Mouse (Mus musculus): ENCODE measurements at regions not wholly inside any gene's neighbourhood (a gene's known extent, or its start where the extent isn't known, plus 50 kb on each side); places are given as distances from the start of the nearest gene placed in this dataset.
"Not testable (repeated sequence)": the region's sequence is repeated elsewhere in the genome, so short reads cannot be mapped to it uniquely, and the experiment has no call there.

GRCm38 (mm10) chr9:90618154-90618553 lies 347.6 kb upstream of the Tbc1d2b start:
- peak; percentile 20 for DNase-seq

- DNase-seq, result peak; percentile 59
Observed at GRCm38 (mm10) chr9:90597894-90598293, 327.3 kb upstream of the Tbc1d2b start.

GRCm38 (mm10) chr9:90556742-90557141 lies 286.1 kb upstream of the Tbc1d2b start:
- DNase-seq, result no peak

- DNase-seq, result no peak
Observed at GRCm38 (mm10) chr9:90556216-90556615, 285.6 kb upstream of the Tbc1d2b start.

GRCm38 (mm10) chr9:90547931-90548330 lies 277.3 kb upstream of the Tbc1d2b start:
- DNase-seq, result no peak

GRCm38 (mm10) chr9:90546720-90547119 lies 276.1 kb upstream of the Tbc1d2b start:
- no peak for DNase-seq

- not testable (repeated sequence) for DNase-seq
Observed at GRCm38 (mm10) chr9:90537683-90538082, 267.1 kb upstream of the Tbc1d2b start.

GRCm38 (mm10) chr9:90533372-90533771 lies 262.8 kb upstream of the Tbc1d2b start:
- no peak for DNase-seq

GRCm38 (mm10) chr9:90521186-90521585 lies 250.6 kb upstream of the Tbc1d2b start:
- no peak for DNase-seq

GRCm38 (mm10) chr9:90494888-90495287 lies 224.3 kb upstream of the Tbc1d2b start:
- DNase-seq, result no peak

- peak; percentile 9 for DNase-seq
Observed at GRCm38 (mm10) chr9:90490561-90491152, 220.1 kb upstream of the Tbc1d2b start.

- no peak for DNase-seq
Observed at GRCm38 (mm10) chr9:90450579-90450978, 180.0 kb upstream of the Tbc1d2b start.

- DNase-seq, result peak; percentile 61
Observed at GRCm38 (mm10) chr9:90446957-90447356, 176.4 kb upstream of the Tbc1d2b start.

GRCm38 (mm10) chr9:90434902-90435301 lies 164.3 kb upstream of the Tbc1d2b start:
- DNase-seq, result no peak

GRCm38 (mm10) chr9:90430898-90431297 lies 160.3 kb upstream of the Tbc1d2b start:
- no peak for DNase-seq

- no peak for DNase-seq
Observed at GRCm38 (mm10) chr9:90421662-90422061, 151.1 kb upstream of the Tbc1d2b start.

- DNase-seq, result no peak
Observed at GRCm38 (mm10) chr9:90419762-90420541, 149.3 kb upstream of the Tbc1d2b start.

GRCm38 (mm10) chr9:90408789-90409188 lies 138.2 kb upstream of the Tbc1d2b start:
- no peak for DNase-seq

GRCm38 (mm10) chr9:90407573-90407972 lies 137.0 kb upstream of the Tbc1d2b start:
- no peak for DNase-seq

- DNase-seq, result no peak
Observed at GRCm38 (mm10) chr9:90388401-90388800, 117.8 kb upstream of the Tbc1d2b start.

- no peak for DNase-seq
Observed at GRCm38 (mm10) chr9:90385047-90385446, 114.4 kb upstream of the Tbc1d2b start.

GRCm38 (mm10) chr9:90380099-90380498 lies 109.5 kb upstream of the Tbc1d2b start:
- no peak for DNase-seq

- DNase-seq, result no peak
Observed at GRCm38 (mm10) chr9:90369568-90369967, 99.0 kb upstream of the Tbc1d2b start.

- DNase-seq, result no peak
Observed at GRCm38 (mm10) chr9:90367745-90368144, 97.1 kb upstream of the Tbc1d2b start.

GRCm38 (mm10) chr9:90326531-90326930 lies 55.9 kb upstream of the Tbc1d2b start:
- DNase-seq, result no peak

All from embryo, embryonic 11 days (tissue).